Comparison of ENCODE assay signal across 12 mouse cellular contexts in the genomic region with DNA sequence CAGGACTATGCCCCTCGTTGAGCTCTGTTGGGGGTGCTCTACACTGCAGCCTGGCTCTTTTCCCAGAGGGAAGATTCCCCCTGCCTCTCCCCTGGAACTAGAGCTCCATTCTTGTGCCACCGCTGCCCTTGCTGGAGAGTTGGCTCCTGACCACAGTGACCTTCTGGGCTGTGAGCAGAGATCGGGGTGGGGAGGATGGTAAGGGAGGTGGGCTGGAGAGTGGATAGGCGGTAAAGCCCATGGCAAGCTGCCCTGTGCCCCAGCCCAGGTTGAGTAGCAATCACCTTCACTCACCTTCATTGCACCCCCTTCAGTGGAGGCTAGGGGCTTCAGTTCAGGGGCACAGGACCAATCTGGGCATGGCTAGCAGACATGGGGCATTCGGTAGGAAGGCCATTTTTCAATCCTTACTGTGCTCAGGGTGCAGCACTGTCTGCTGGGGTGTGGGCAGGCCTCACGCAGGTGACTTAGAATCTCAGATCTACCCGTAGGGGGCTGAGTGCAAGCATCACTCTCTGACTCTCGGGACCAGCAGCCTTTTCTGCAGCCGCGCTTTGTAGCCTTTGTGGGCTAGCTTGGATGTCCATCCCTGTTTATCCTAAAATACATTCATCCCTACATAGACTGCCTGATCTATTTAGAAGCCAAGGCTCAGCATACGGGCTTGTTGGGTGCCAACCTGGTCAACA. TPM values are rescaled to one million over a fixed set of nuclear protein-coding genes. Genes with fewer than 3 reads are reported as not detected.
A peak's percentile ranks its signal among the peaks of the same experiment; 100 is the strongest.
DNase-seq lines count a peak whose midpoint lies in the region; ATAC-seq and TF ChIP-seq lines count a peak whose summit lies in the region.
"Had no signal": no experiment of that assay in that cellular context is flagged by ENCODE, and none has a peak within 500 bp of the region (broad histone marks: within the 10 kb centered on the region; RNA-seq: fewer than 3 reads in every experiment).

No protein-coding gene starts in this region.

- H3K9ac ChIP-seq in hindbrain, embryonic 15.5 days: peak overlapping the region; percentile 99
- H3K9ac ChIP-seq in midbrain, embryonic 14.5 days (replicated peaks; ENCODE audit: low read length): peak overlapping the region; percentile 100
- H3K9ac ChIP-seq: liver, embryonic 14.5 days had no signal

- H3K9me3 ChIP-seq in hindbrain, embryonic 15.5 days: no peaks in the 10 kb centered on the region
- H3K9me3 ChIP-seq in midbrain, embryonic 14.5 days (ENCODE audit: control insufficient read depth, low read length): no peaks in the 10 kb centered on the region

- DNase-seq in cerebellum, adult 2 months: peak; percentile 58 to 60
- DNase-seq in cerebellum, postnatal 36 days: peak; percentile 33 to 43
- no peak for DNase-seq in midbrain, embryonic 14.5 days
- no peak for DNase-seq in yolk sac, embryonic 10.5 days (ENCODE audit: low spot score)
- DNase-seq in urinary bladder, adult 2 months (ENCODE audit: low spot score): no peak
- DNase-seq in heart, postnatal 25 days (ENCODE audit: low spot score): no peak
- DNase-seq: thymus, postnatal 14 days had no signal

- TF ChIP-seq POLR2A in cerebellum, adult 2 months (IDR thresholded peaks at IDR 0.05; ENCODE audit: borderline replicate concordance, insufficient read depth, low read length): peak; percentile 12; the same call in 1 of the 2 replicates

- TF ChIP-seq CTCF in cerebellum, adult 2 months (IDR thresholded peaks at IDR 0.05; ENCODE audit: borderline replicate concordance, insufficient read depth, low read depth, low read length): no peak

- no peak overlapping the region for H3K4me3 ChIP-seq in cerebellum, adult 2 months (replicated peaks; ENCODE audit: insufficient read depth, low read depth, low read length)
- peak overlapping the region; percentile 80 for H3K4me3 ChIP-seq in hindbrain, embryonic 15.5 days
- peak overlapping the region; percentile 93 for H3K4me3 ChIP-seq in midbrain, embryonic 14.5 days (replicated peaks; ENCODE audit: low read depth, low read length)

- H3K27ac ChIP-seq in cerebellum, adult 2 months (ENCODE audit: insufficient read depth, low read length): peak overlapping the region; percentile 8
- H3K27ac ChIP-seq in hindbrain, embryonic 15.5 days (replicated peaks): peak overlapping the region; percentile 98
- peak overlapping the region; percentile 100 for H3K27ac ChIP-seq in midbrain, embryonic 14.5 days (replicated peaks; ENCODE audit: low read depth, low read length)
- H3K27ac ChIP-seq: liver, embryonic 14.5 days had no signal

- H3K27me3 ChIP-seq in cerebellum, adult 2 months (ENCODE audit: control insufficient read depth, insufficient read depth, low read length): no peaks in the 10 kb centered on the region
- H3K27me3 ChIP-seq in hindbrain, embryonic 15.5 days: no peaks in the 10 kb centered on the region
- no peaks in the 10 kb centered on the region for H3K27me3 ChIP-seq in midbrain, embryonic 14.5 days (ENCODE audit: control insufficient read depth, insufficient read depth, low read length)

- H3K4me2 ChIP-seq in hindbrain, embryonic 15.5 days: peak overlapping the region; percentile 63
- H3K4me2 ChIP-seq in midbrain, embryonic 14.5 days (ENCODE audit: low read length): peak overlapping the region; percentile 85

- intact Hi-C loops in heart, postnatal 25 days (cut with DNase I): no loop called here

- no peak for ATAC-seq in hindbrain, embryonic 15.5 days (ENCODE audit: low FRiP score, low read depth)
- no peak for ATAC-seq in midbrain, embryonic 14.5 days (ENCODE audit: low FRiP score, low TSS enrichment)
- ATAC-seq in CD4-positive, CD25-positive, alpha-beta regulatory T cell, adult 4 months: no peak

- WGBS in cerebellum, adult 2 months: 25% methylated on average over 11 of the region's 11 CpGs
- 64% methylated on average over 11 of the region's 11 CpGs for WGBS in hindbrain, embryonic 15.5 days
- WGBS in midbrain, embryonic 14.5 days: 65% methylated on average over 11 of the region's 11 CpGs

- H3K4me1 ChIP-seq in cerebellum, adult 2 months (ENCODE audit: control insufficient read depth, insufficient read depth, low read length): peaks cover 43% of the 10 kb centered on the region
- peaks cover 50% of the 10 kb centered on the region for H3K4me1 ChIP-seq in hindbrain, embryonic 15.5 days (replicated peaks)
- peaks cover 35% of the 10 kb centered on the region for H3K4me1 ChIP-seq in midbrain, embryonic 14.5 days (ENCODE audit: control insufficient read depth, insufficient read depth, low read length)

- H3K36me3 ChIP-seq in hindbrain, embryonic 15.5 days: no peaks in the 10 kb centered on the region
- peaks cover 11% of the 10 kb centered on the region for H3K36me3 ChIP-seq in midbrain, embryonic 14.5 days (ENCODE audit: control insufficient read depth, insufficient read depth, low read length)

RNA-seq across cellular contexts. Expression of gene Ythdf1, which starts 24.8 kb away (rescaled TPM):
- 52.3 and 59.7 TPM in 2 replicates for polyA plus RNA-seq in cerebellum, adult 2 months (2012; rRNA removed)
- 50.1 and 54.9 TPM in 2 replicates for polyA plus RNA-seq in hindbrain, embryonic 15.5 days (2015; fragmentation: Nextera tagmentation; extraction: Ambion mirVana)
- 44.4 and 59.1 TPM in 2 replicates for polyA plus RNA-seq in midbrain, embryonic 14.5 days (2014; fragmentation: Nextera tagmentation; extraction: Ambion mirVana)
- polyA plus RNA-seq in CD4-positive, CD25-positive, alpha-beta regulatory T cell, adult 4 months (2017; shearing (Covaris generic)): 1 to 10 TPM; 7.5 to 9.2 TPM
- 40.2 and 41.6 TPM in 2 replicates for polyA plus RNA-seq in urinary bladder, adult 2 months (2012; rRNA removed)
- 10 to 100 TPM; 35.6 to 35.7 TPM for total RNA-seq in heart, postnatal 25 days (2021)

RNA-seq across cellular contexts. Expression of gene Birc7, which starts 32.8 kb away (rescaled TPM):
- 1.0 TPM in 2 replicates for polyA plus RNA-seq in cerebellum, adult 2 months (2012; rRNA removed)
- polyA plus RNA-seq in hindbrain, embryonic 15.5 days (2015; fragmentation: Nextera tagmentation; extraction: Ambion mirVana): 0.18 and 0.31 TPM in 2 replicates
- 0.18 and 0.38 TPM in 2 replicates for polyA plus RNA-seq in midbrain, embryonic 14.5 days (2014; fragmentation: Nextera tagmentation; extraction: Ambion mirVana)
- polyA plus RNA-seq in CD4-positive, CD25-positive, alpha-beta regulatory T cell, adult 4 months (2017; shearing (Covaris generic)): not detected
- not detected in 2 replicates for polyA plus RNA-seq in urinary bladder, adult 2 months (2012; rRNA removed)
- not detected for total RNA-seq in heart, postnatal 25 days (2021)
- total RNA-seq: layer of hippocampus, postnatal 14 days had no signal
- polyA plus RNA-seq: liver, embryonic 14.5 days; spleen, adult 2 months had no signal

RNA-seq across cellular contexts. Expression of gene Nkain4, which starts 58.5 kb away (rescaled TPM):
- polyA plus RNA-seq in cerebellum, adult 2 months (2012; rRNA removed): 64.1 and 75.2 TPM in 2 replicates
- polyA plus RNA-seq in hindbrain, embryonic 15.5 days (2015; fragmentation: Nextera tagmentation; extraction: Ambion mirVana): 95.5 and 106 TPM in 2 replicates
- 89.6 and 94.9 TPM in 2 replicates for polyA plus RNA-seq in midbrain, embryonic 14.5 days (2014; fragmentation: Nextera tagmentation; extraction: Ambion mirVana)
- not detected for polyA plus RNA-seq in CD4-positive, CD25-positive, alpha-beta regulatory T cell, adult 4 months (2017; shearing (Covaris generic))
- polyA plus RNA-seq in urinary bladder, adult 2 months (2012; rRNA removed): 50.7 and 72.3 TPM in 2 replicates
- total RNA-seq in heart, postnatal 25 days (2021): 10 to 100 TPM in 1 of 2 experiments, 1 to 10 TPM in 1; 8.0 to 11.4 TPM

Comparison
In these comparisons a context has a peak if more than half of its experiments do, and no peak if none do; other contexts are left out.
1. DNase-seq: peak in cerebellum, adult 2 months (2 of 2) and cerebellum, postnatal 36 days (2 of 2); none in midbrain, embryonic 14.5 days (single experiment), yolk sac, embryonic 10.5 days (single experiment), urinary bladder, adult 2 months (single experiment) and heart, postnatal 25 days (single experiment).
2. H3K27ac ChIP-seq: peak in every context shown above with its lines; median percentile 100 in midbrain, embryonic 14.5 days; 98 in hindbrain, embryonic 15.5 days; 8 in cerebellum, adult 2 months.
3. RNA of gene Nkain4, which starts 58.5 kb away (polyA plus RNA-seq): 95.5 to 106 TPM in hindbrain, embryonic 15.5 days, 89.6 to 94.9 TPM in midbrain, embryonic 14.5 days, 50.7 to 72.3 TPM in urinary bladder, adult 2 months and 64.1 to 75.2 TPM in cerebellum, adult 2 months; not detected in CD4-positive, CD25-positive, alpha-beta regulatory T cell, adult 4 months; every median in the first group is over 10 times any median in the second.